Mouse (Mus musculus) hindbrain, postnatal 0 days (tissue): ENCODE measurements at regions not wholly inside any gene's neighbourhood (a gene's known extent, or its start where the extent isn't known, plus 50 kb on each side); places are given as distances from the start of the nearest gene placed in this dataset.

ENCODE experiments used
- ATAC-seq: fragments of 200-750 bp; cut with Nextera tagmentation; 2 replicates; pipeline ENCODE4 v1.8.0; 2017; ENCODE audit warnings: mild to moderate bottlenecking, moderate TSS enrichment, moderate library complexity
- DNase-seq: peaks from one replicate; pipeline ENCODE4 v3.0.0-alpha.2; 2015; ENCODE audit warnings: low spot score
- H3K27ac ChIP-seq: fragments of 300-500 bp; sonication (generic); 2 replicates; pipeline ENCODE4 v1.5.1; 2014; ENCODE audit warnings: mild to moderate bottlenecking
- H3K27me3 ChIP-seq: fragments of 300-500 bp; sonication (generic); 2 replicates; pipeline ENCODE4 v1.6.1; 2014; ENCODE audit warnings: low read length, mixed read lengths; ENCODE audit not compliant: insufficient read depth
- H3K36me3 ChIP-seq: fragments of 300-500 bp; sonication (generic); 2 replicates; pipeline ENCODE4 v1.6.1; 2014; ENCODE audit warnings: low read length, mixed read lengths; ENCODE audit not compliant: insufficient read depth
- H3K4me1 ChIP-seq: fragments of 300-500 bp; sonication (generic); 2 replicates; pipeline ENCODE4 v1.6.1; 2014; ENCODE audit warnings: antibody characterized with exemption, low read length, mixed read lengths; ENCODE audit not compliant: insufficient read depth
- H3K4me2 ChIP-seq: fragments of 300-500 bp; sonication (generic); 2 replicates; pipeline ENCODE4 v1.6.1; 2014; ENCODE audit warnings: low read depth, mild to moderate bottlenecking, low read length, moderate library complexity, mixed read lengths
- H3K4me3 ChIP-seq: fragments of 300-500 bp; sonication (generic); 2 replicates; pipeline ENCODE4 v1.5.1; 2014; ENCODE audit warnings: low read length
- H3K9ac ChIP-seq: fragments of 300-500 bp; sonication (generic); replicated peaks from 2 replicates; pipeline ENCODE4 v1.6.1; 2014; ENCODE audit warnings: mild to moderate bottlenecking, low read length, moderate library complexity, mixed read lengths
- H3K9me3 ChIP-seq: fragments of 300-500 bp; sonication (generic); 2 replicates; pipeline ENCODE4 v1.6.1; 2016; ENCODE audit warnings: low read length, mixed read lengths
- CTCF ChIP-seq: IDR thresholded peaks from 2 replicates; pipeline ENCODE4 v1.5.1; 2016; ENCODE audit warnings: antibody characterized with exemption, control low read depth, low read depth
- WGBS: fragments of 180-500 bp; shearing (Covaris S2); extraction: QIAGEN DNeasy Blood & Tissue Kit; methylation state at CpG from one replicate; pipeline ENCODE4 v1.1.7; 2014; 5-methylcytosine and 5-hydroxymethylcytosine counted together

DNA sequence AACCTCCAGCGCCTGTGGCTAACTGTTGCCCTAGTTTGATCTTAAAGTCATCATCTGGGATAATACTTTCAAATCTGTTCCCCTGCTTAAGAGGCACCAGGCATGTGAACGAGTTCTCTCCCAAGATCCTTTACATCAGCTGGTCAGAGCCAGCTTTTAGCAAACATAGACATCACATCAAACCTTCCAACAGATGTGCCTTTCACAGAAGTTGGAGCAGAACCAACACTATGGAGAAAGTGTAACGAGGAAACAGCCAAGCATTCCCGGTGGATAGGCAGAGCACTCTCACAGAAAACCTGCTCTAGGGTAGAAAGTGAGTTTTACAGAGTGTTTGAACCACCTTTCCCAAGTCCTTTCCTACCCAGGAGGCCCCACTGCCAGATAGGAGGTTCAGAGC, 244.7 kb upstream of the Thbs1 start:
- H3K4me1 ChIP-seq, result peaks cover 3% of the 10 kb centered on the region
- H3K4me2 ChIP-seq, result no peak overlapping the region
- H3K36me3 ChIP-seq, result no peaks in the 10 kb centered on the region
- no peak for ATAC-seq
- no peak overlapping the region for H3K4me3 ChIP-seq
- no peak overlapping the region for H3K9ac ChIP-seq
- DNase-seq, result no peak
- H3K27ac ChIP-seq, result no peak overlapping the region
- no peak for TF ChIP-seq CTCF
- WGBS, result 56% methylated on average over 4 of the region's 4 CpGs
- no peaks in the 10 kb centered on the region for H3K27me3 ChIP-seq
- H3K9me3 ChIP-seq, result no peaks in the 10 kb centered on the region

DNA sequence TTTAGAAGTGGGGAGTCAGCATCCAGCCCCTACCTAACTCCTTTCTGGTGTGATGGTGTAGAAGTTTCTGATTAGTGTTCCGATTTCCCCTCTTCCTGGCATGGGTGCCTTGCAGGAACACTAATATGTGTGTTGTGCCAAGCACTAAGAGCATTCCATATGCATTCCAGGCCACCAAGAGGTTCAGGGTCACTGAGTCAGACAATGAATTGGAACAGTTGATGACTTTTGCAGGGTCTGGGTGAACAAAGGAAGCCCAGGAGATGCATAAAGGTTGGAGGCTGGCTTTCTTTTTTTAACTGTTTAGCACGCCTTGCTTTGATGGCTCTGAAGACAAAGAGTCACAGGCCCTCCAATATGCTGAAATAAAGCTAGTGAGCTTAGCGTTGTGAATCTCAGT, 244.3 kb upstream of the Thbs1 start:
- no peak overlapping the region for H3K4me2 ChIP-seq
- no peaks in the 10 kb centered on the region for H3K27me3 ChIP-seq
- H3K4me1 ChIP-seq, result peaks cover 1% of the 10 kb centered on the region
- no peak for TF ChIP-seq CTCF
- H3K9me3 ChIP-seq, result no peaks in the 10 kb centered on the region
- no peak overlapping the region for H3K4me3 ChIP-seq
- DNase-seq, result no peak
- no peak overlapping the region for H3K9ac ChIP-seq
- ATAC-seq, result no peak
- H3K36me3 ChIP-seq, result no peaks in the 10 kb centered on the region
- H3K27ac ChIP-seq, result no peak overlapping the region
- 29% methylated on average over 3 of the region's 3 CpGs for WGBS

DNA sequence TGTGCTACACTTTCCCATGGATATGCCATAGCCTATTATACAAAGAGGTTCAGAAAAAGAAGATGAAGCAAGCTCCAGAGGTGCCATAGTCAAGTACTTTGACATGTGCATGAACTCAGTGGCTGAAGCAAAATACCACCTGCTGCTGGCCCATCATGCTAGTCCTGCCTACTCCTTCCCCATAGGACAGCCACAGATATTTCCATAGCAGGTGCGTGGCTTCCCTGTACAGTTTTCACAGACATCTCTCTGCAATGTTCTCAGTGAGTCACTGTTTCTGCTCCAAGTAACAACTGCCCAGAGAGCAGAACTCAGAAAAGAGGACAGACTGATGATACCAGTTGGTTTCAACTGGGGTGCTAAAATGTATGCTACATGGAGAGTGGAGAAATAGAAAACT, 242.8 kb upstream of the Thbs1 start:
- ATAC-seq (no peak), DNase-seq (no peak)
- Histone ChIP-seq H3K4me2 (no peak overlapping the region), H3K27ac (no peak overlapping the region), H3K27me3 (no peaks in the 10 kb centered on the region), H3K36me3 (no peaks in the 10 kb centered on the region), H3K4me3 (no peak overlapping the region), H3K9me3 (no peaks in the 10 kb centered on the region), H3K9ac (no peak overlapping the region), H3K4me1 (no peaks in the 10 kb centered on the region; the same call in 1 of the 2 replicates)
- 100% methylated on average over 1 of the region's 1 CpGs for WGBS
- no peak for TF ChIP-seq CTCF

DNA sequence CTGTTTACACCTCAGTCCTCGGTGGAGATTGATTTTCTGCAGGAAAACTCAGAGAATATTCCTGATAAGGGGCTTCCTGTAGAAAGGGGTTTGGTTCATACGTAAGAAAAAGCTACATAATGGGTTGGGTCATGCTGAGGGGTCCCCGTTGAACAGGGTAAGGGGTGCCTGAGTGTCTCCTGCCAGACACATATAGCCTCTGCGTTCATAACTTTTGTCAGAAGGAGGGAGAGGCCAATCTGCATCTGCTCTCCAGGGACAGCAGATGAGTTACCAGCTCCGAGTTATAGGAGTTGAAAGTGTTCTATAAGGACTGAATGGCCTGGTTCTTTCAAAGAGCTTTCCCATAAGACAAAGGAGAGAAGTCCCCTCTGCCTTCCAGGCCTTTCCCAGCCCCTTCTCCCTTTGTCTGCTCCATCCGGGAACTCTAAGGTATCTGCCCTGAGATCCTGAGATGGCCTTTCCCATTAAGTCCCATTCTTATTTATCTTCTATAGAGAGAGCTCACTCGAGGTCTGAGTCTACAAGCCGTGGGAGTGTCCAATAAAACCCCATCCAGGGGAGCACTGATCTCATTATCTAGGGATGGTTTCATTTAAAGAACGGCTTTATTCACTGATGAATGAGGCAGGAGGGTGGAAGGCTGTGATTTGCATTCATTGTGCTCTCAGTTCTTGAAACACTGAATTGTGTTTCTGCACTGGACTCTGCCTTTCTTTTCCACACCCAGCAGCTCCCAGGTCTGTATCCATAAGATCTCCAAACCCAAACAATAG, 240.0 kb upstream of the Thbs1 start:
- Histone ChIP-seq H3K9me3 (no peaks in the 10 kb centered on the region), H3K4me1 (no peaks in the 10 kb centered on the region; the same call in 1 of the 2 replicates), H3K4me3 (no peak overlapping the region), H3K4me2 (no peak overlapping the region), H3K27me3 (no peaks in the 10 kb centered on the region), H3K9ac (no peak overlapping the region), H3K36me3 (no peaks in the 10 kb centered on the region), H3K27ac (no peak overlapping the region)
- WGBS, result 31% methylated on average over 9 of the region's 9 CpGs
- ATAC-seq, result no peak
- TF ChIP-seq CTCF, result no peak
- no peak for DNase-seq

DNA sequence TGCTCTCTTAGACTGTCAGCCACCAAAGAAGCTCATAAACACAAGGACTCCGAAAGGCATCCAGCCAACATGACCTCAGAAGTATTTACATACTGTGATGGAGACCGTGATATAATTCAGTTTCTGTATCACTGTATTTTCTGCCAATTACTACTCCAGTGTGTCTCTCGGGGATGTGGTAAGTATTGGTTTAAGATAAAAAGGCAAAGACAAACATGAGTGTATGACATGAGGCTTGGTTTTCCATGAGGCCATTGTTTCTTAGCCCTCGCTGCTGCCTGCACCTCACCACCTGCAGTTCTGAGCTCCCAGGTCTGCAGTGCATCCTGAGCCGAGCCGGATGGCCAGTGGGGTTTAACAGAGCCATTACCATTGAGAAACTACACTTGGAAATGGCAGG, 233.9 kb upstream of the Thbs1 start:
- ATAC-seq (no peak), DNase-seq (no peak)
- Histone ChIP-seq H3K36me3 (no peaks in the 10 kb centered on the region), H3K4me1 (no peaks in the 10 kb centered on the region), H3K9ac (no peak overlapping the region), H3K4me2 (no peak overlapping the region), H3K27me3 (no peaks in the 10 kb centered on the region), H3K4me3 (no peak overlapping the region), H3K9me3 (no peaks in the 10 kb centered on the region), H3K27ac (no peak overlapping the region)
- no peak for TF ChIP-seq CTCF
- WGBS, result 81% methylated on average over 6 of the region's 6 CpGs

DNA sequence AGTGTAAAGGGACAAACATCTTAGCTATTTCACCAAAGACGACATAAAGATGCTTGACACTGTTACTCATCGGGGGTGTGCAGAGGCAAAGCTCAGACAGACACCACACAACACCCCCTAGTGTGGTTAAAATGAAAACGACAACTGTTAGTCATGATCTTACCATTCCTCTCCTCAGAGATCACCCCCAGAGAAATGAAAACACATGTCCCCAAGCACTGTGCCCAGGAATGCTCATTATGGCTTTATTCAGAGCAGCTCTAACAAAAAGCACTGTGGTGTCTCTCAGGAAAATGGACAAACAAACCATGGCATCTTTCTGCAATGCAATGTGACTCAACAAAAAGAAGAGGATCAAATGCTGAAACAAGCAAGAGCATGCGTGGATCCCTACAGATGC, 229.5 kb upstream of the Thbs1 start:
- H3K4me1 ChIP-seq, result no peaks in the 10 kb centered on the region
- no peak overlapping the region for H3K4me2 ChIP-seq
- no peak overlapping the region for H3K4me3 ChIP-seq
- H3K9me3 ChIP-seq, result no peaks in the 10 kb centered on the region
- DNase-seq (no peak), ATAC-seq (no peak)
- H3K27ac ChIP-seq, result no peak overlapping the region
- H3K36me3 ChIP-seq, result no peaks in the 10 kb centered on the region
- no peaks in the 10 kb centered on the region for H3K27me3 ChIP-seq
- no peak overlapping the region for H3K9ac ChIP-seq
- TF ChIP-seq CTCF, result no peak
- WGBS, result 63% methylated on average over 4 of the region's 4 CpGs

DNA sequence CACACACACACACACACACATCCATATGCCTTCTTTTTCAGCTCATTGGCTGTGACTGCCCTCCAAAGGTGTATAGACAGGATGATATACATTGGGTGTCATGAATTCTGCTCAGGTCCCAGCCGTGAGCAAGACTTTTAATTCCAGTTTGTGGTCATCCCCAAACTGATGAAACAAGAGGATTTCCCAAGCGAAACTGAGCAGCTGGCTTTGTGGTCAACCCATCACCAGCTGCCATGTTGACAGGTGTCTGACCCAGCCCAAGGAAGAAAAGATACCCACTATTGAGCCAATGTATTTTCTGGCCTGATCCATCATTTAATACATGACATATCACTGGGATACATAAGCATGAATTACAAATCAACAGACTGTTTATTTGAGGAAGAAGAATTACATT, 228.8 kb upstream of the Thbs1 start:
- no peaks in the 10 kb centered on the region for H3K27me3 ChIP-seq
- no peaks in the 10 kb centered on the region for H3K36me3 ChIP-seq
- H3K27ac ChIP-seq, result no peak overlapping the region
- no peak for TF ChIP-seq CTCF
- WGBS, result 89% methylated on average over 2 of the region's 2 CpGs
- DNase-seq (no peak), ATAC-seq (no peak)
- no peaks in the 10 kb centered on the region for H3K9me3 ChIP-seq
- H3K9ac ChIP-seq, result no peak overlapping the region
- no peak overlapping the region for H3K4me2 ChIP-seq
- H3K4me1 ChIP-seq, result no peaks in the 10 kb centered on the region
- no peak overlapping the region for H3K4me3 ChIP-seq
